Mouse (Mus musculus) liver, embryonic 14.5 days (tissue): ENCODE results near the gene Nrtn.

Experiments used
- CTCF ChIP-seq: IDR thresholded peaks from 2 replicates; pipeline ENCODE4 v1.5.1; 2016; ENCODE audit warnings: antibody characterized with exemption, low read depth, control low read depth
- EP300 ChIP-seq: IDR thresholded peaks from 2 replicates; pipeline ENCODE4 v1.6.1; 2016; ENCODE audit warnings: antibody characterized with exemption, low read depth

DNA sequence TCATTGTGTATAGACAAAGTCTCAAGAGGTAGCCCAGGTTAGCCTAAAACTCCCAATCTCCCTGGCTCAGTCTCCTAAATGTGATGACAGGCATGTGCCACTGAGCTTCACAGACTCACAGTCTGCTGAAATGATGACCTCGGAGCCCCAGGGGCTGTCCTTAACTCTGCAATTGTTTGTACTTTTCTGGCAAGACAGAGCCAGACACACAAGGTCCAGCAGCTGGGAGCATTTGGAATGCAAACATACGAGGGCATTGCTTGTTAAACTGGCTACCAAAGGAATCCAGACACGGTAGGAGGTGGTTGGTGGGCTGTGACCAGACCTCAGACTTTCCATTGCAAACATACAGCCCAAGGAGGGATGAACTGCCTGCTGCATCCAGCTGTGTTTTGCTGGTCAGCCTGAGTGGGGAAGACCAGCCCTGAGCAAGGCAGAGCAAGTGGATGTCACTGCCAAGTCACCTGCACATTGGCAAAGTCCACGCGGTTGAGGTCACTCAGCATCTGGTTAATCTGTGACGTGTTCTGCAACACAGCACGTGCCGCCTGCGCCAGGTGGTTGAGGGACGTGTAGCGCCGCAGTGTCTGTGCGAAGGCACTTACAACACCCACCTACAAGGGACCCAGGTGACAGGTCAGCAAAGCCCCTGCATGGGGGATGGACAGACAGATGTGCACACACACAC, 23.1 kb upstream of the Nrtn start:
- no peak for TF ChIP-seq CTCF
- no peak for TF ChIP-seq EP300
